Mouse (Mus musculus): ENCODE measurements around the gene Map3k3.

- TF ChIP-seq ZNF384 (IDR thresholded peaks at IDR 0.05; ENCODE audit: low read depth, low read length) (peak; percentile 95), ZC3H11A (IDR thresholded peaks at IDR 0.05; ENCODE audit: borderline replicate concordance, low read depth, low read length) (no peak), CHD2 (IDR thresholded peaks at IDR 0.05; ENCODE audit: low read depth, low read length) (no peak)
Measured at GRCm38 (mm10) chr11:106065073-106065922, 19.1 kb upstream of the Map3k3 start.

All from ES-E14 (cell line).